Mouse (Mus musculus) CD4-positive, CD25-positive, alpha-beta regulatory T cell, adult 2 months (primary cell): ENCODE results near the gene Cd3g.
A peak's percentile ranks its signal among the peaks of the same experiment; 100 is the strongest.
"Not testable (repeated sequence)": the region's sequence is repeated elsewhere in the genome, so short reads cannot be mapped to it uniquely, and the experiment has no call there.

Experiments
- DNase-seq: peaks from one replicate; pipeline ENCODE4 v3.0.0-alpha.2; 2012; ENCODE audit warnings: low read depth, low spot score

The Cd3g gene

DNA sequence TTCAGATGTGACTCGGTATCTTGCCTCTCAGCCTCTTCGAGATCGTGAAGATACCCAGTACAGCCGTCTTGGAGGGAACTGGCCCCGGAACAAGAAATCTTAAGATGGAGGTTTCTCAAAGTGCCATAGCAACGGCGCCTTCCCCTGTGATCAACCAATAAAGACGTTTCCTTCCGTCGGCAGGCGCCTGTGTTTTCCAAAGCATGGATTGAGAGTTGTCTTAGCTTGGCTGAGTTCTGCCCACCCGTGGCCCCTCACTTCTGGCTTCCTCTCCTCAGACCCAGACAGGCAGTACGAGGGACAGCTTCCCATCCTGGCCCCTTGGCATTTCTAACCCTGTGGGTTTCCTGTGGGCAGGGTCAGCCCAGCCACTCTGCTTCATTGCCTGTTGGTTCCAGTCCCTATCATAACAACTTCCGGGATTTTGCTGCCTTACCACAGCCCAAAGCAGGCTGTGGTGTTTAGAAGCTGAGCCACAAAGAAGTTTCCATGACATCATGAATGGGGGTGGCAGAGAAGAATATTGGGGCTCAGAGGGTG, 6.1 kb upstream of the Cd3g start:
- peak; percentile 96 for DNase-seq

DNA sequence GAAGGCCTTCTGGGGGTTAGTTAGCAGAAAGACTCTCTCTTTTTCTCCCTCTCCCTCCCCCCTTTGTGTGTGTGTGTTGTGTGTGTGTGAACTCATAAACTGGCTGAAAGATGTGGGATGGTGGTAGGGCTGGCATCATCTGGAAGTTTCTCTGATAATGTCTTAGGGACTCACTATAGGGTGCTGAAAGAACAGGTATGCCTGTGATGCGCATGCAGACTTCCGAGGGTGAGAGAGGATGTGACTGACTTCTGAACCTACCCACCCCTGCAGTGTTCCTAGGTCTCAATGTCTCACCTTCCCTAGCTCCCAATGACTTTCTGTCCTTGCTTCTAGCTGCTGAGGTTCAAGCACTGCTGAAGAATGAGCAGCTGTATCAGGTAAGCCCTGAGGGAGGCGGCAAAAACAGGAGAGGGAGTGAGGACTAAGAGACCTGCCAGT, 5.5 kb upstream of the Cd3g start:
- peak; percentile 69 for DNase-seq

DNA sequence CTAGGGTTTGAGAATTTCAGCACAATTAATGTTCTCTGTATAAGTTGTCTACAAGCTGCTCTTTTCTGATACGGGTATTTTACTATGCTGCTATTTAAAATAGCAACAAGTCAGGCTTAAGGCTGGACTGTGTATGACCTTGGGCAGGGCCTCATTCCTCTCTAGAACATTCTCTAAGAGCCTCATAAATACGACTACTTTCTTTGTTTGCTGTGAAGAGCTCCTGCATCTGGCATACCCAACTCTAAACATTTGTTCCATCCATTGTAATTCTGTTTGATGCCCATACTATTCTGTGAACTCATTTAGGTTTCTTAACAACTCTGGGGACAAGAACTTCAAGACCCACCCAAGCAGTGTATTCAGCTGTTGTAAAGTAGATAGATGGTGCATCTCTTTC, 2.8 kb upstream of the Cd3g start:
- DNase-seq: no peak

DNA sequence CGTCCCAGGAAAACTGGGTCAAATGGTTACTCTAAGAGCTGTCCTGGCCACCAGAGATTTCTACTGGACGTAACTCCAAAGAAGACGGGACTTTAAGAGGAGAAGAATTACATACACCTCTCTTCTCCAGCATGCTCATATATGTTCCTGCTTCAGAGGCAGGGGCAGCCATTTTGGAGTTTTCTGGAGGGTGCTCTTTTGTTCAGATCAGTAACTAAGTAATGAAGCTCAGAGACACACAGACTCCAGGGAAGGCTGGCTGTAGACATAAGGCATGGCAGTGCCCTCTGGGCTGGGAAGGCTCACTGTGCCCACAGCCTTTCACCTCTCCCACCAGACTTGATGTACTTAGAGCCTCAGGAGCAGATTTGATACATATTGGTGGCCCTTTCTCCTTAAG, 2.3 kb upstream of the Cd3g start:
- DNase-seq: peak; percentile 54

DNA sequence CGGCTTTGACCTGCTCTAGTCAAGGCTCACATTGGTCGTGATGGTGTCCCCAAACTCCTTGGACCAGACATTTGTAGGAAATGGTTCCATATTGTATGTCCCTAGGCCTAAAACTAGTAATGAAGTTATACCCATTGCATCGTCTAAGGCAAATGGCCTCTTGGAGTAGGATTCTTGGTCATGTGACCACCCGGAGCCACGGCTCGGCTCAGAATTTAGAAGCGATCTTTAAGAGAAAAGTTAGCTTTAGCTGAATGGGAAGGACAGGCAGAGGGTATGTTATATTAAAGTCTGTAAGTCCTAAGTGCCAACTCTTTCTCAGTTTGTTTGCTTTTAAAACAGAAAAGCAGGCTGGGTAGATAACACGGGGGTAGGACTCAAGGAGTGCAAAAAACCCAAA, 1.9 kb upstream of the Cd3g start:
- DNase-seq: peak; percentile 50

DNA sequence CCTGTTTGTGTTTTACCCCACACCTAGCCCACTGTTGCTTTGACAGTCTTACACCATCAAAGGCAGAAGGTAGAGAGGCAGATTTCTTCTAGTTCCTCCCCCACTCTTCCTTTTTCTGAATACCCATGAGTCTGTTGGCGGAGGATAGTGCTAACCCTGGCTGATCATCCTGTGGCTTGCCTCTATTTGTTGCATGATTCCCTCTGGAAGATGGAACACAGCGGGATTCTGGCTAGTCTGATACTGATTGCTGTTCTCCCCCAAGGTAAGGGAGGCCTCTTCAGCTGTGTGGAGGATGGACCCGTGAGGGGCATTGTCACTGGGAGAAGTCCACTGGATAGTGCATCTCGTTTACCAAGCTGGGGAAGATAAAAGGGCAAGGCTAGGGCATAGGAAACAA, 1.4 kb upstream of the Cd3g start, which contains the start of gene Cd3d:
TSS of gene Cd3d (plus strand) at position 111 of the 400 bp plus-strand sequence.
- peak; percentile 71 for DNase-seq

DNA sequence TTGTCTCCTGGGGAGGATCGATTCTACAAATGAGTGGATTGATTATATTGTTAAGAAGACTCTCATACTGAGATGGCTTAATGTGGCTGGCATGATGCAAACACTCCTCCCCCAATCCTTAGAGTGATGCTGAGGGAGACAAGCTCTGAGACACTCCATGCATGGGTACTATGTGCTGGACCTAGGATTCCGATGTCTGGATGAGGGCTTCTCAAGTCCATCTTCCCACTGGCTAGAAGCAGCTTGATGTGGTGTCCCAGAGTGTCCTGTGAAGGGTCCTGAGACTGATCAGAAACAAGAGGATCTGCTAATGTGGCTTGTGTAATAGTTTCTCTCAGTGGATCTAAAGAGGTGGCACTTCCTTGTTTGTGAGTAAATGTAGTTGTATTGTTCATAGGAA, 873 bp upstream of the Cd3g start:
- peak; percentile 38 for DNase-seq

DNA sequence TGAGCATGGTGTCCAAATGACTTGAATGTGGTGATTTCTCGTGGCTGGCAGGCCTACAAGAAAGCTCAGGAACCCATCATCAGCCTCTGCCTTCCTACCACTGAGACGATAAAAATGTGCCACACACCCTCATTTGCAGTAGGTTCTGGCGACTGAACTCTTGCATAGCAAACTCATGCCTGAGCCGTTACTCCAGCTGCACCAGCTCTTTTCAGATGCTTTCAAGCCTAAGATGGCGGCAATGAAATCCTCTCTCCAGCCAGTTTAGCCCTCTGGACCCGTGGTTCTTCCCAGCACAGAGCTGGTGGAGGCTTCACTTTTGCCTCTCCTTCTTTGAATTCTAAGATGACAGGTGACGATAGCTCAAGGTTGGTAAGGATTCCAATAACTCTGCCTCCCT, 425 bp downstream of the Cd3g start:
- DNase-seq: peak; percentile 36

DNA sequence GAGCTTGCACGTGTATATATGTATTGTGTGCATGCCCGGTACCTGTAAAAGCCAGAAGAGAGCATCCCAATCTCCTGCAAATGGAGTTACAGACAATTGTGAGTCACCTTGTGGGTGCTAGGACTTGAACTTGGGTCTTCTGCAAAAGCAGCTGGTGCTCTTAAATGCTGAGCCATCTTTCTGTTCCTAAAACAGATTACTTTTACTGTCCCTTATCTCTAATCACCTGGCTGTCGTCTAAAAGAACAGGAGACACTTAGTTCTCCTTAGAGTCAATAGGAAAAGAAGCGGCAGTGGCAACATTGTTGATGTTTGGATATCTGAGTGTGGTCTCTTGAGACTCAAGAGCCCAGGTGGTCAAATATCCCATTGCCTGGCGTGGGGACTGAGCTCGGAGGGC, 2.4 kb downstream of the Cd3g start:
- DNase-seq: no peak

DNA sequence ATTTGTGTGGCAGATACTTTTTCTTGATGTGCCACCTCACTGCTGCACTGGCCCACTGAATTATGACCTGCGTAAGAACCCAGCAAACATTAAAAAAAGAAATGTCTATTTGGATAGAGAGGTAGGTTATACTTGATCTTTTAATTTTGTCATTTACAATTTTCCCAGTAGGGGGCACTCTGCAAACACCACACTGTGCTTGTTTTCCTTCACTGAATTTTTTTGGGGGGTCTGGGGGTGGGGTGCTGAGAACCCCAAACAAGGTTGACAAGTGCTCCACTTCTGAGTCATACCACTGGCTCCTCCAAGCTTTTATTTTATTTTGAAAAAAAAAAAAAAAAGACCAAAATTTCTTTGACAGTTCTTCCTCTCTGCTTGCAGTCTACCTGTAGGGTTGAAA, 10.8 kb downstream of the Cd3g start:
- DNase-seq: peak; percentile 65

DNA sequence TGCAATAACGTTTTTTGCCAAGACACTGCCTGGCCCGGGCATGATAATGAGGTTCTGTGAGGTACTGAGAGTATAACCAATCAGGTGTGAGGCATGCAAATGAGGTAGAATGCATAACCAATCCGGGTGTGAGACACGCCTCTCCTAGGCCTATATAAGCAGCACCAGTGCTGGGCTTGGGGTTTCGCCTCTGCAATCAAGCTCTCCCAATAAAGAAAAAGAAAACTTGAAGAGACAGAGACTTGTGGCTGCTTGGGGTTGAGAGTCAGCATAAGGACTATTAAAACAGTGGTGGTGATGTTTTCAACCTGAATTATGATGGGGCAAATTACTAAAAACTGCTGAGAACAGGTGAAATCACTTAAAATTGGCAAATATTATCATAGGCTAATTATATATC, 12.5 kb downstream of the Cd3g start:
- DNase-seq: not testable (repeated sequence)

DNA sequence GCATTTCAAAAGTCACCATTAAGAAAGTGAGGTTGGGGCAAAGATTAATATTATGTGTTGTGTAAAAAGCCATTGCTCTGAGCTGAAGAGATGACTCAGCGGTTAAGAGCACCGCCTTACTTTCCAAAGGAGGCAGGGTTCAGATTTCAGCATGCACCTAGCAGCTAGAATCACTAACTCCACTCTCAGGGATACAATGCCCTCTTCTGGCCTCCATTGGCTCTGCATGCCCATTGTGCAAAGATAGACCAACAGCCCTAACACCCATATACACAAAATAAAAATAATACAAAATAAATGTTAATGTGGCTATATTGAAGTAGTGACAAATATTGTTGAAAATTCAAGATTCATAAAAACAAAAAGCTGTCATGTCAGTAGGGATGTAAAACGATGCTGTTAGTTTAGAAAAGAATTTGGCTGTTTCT, 13.4 kb downstream of the Cd3g start:
- DNase-seq: peak; percentile 90

DNA sequence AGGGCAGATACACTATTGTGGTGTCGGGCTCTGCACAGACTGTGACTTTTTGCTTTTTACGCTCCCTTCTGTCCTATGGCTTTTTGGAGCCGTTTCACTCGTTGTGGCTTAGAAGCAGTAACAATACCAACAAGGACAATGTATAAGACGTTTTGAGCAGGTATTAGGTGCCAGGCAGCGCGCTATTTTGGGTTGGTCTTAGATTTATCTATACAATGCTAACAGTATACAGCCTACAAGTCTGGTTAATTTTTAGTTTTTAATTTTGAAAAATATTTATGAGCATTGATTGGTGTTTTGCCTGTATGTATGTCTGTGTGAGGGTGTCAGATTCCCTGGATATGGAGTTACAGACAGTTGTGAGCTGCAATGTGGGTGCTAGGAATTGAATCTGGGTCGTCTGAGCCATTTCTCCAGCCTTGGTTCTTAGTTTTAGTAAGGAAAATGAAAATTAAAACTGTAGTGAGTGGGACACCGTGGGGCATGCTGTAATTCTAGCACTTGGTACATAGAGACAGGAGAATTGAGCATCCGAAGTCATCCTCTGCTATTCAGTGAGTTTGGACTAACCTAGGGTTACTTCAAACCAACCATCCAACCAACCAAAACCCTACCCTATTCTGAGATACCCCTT, 14.3 kb downstream of the Cd3g start:
- DNase-seq: no peak

DNA sequence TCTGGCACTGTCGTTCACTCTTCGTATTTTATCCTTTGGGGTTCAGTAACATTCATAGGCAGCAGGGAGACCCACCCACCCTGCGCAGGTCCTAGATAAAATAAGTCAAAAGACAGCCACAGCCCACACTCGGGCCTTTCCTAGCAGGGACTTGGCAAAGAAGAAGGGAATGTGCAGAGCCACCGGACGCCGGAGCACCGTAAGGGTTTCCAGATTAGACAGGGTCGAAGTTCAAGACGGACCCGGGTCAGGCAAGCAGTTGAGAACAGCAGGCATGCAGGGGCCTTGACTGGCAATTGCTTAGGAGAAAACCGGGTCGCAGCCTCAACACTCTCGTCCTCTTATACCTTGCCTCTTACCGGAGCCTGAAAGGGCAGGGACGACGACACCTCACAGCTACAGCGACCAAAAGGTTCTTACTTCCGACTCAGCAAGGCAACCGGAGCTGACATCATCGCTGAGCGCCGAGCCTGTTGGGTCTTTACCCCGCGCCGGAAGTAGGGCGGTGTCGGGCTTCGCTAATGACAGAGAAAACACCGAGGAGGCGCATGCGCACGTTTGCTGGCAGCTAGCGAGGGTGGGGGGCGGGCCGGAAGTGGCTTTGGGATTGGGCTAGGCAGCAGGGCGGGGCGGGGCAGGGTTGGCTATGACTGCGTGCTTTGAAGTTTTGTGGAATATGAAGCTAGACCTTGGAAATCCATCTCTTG, 15.0 kb downstream of the Cd3g start, which contains the start of gene Ube4a:
TSS of gene Ube4a (minus strand) at position 475 of the 707 bp plus-strand sequence.
- peak; percentile 100 for DNase-seq

DNA sequence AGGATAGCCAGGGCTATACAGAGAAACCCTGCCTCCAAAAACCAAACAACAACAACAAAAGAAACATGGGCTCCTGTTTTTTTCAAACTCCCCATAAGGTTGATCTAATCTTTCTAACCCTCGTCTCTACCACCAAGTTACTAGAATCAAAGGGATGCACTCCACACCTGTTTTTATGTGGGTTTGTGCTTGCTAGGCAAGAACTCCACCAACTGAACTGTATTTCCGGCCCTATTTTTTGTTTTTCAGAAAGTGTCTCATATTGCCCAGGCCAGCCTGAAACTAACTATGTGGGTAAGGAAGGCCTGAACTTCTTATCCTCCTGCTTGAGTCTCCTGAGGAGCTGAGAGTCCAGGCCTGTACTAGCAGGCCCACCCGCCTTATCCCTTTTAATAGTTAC, 25.8 kb downstream of the Cd3g start:
- peak; percentile 65 for DNase-seq

DNA sequence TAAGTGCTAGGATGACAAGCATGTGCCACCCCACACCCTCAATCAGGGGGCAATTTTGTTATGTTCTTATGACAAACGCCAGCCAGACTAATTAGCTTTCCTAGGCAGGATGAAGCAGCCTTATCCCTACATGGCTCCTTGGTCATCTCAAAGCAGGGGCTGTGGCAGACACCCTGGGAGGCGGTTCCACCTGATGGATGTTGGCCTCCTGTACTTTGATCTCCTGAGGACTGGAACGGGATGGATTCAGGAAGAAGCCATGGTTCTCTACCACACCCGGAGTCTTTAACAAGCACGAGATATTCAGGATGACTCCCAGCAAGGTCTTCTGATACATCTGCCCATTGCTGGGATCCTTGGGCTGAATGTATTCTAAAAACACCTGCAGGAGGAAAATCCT, 32.4 kb downstream of the Cd3g start:
- no peak for DNase-seq

DNA sequence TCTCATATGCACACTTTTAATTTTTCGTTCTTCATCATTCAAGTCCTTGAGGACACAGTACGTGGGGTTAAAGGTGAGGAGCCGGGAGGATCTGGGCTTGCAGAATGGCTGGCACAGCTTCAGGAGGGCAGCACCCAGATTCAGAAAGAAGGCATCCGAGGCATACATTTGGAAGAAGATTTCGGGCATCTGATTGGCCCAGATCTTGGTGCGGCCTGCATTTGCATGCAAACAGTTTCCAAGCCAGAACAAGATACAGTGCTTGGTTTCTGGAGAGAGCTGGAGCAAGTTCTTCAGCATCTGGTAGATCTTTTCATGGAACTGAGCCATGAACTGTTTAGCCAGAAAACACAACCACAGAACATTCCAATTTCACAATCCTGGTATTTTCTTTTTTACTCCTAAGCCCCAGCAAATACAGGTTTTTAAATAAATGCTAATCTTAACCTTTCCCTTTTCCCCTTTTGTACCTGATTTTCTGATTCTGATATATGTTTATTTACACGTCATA, 34.0 kb downstream of the Cd3g start:
- DNase-seq: no peak

DNA sequence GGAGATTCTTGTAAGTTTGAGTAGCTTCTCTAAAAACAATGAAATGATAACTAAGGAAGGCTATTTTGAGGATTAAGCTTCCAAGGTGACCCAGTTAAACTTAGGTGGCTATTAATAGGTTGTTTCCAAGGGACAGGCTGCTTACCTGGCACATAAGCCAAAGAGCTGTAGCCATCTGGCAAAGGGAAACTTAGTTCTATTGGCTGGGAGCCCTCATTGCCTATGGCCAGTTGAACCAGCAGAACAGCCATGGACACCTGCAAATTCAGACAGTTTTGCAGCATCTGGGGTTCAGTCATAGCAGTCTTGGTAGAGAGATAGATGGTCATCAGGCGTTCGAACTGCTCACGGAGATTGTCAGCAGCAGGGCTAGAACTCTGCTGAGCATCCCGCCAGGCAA, 37.8 kb downstream of the Cd3g start:
- DNase-seq: no peak

DNA sequence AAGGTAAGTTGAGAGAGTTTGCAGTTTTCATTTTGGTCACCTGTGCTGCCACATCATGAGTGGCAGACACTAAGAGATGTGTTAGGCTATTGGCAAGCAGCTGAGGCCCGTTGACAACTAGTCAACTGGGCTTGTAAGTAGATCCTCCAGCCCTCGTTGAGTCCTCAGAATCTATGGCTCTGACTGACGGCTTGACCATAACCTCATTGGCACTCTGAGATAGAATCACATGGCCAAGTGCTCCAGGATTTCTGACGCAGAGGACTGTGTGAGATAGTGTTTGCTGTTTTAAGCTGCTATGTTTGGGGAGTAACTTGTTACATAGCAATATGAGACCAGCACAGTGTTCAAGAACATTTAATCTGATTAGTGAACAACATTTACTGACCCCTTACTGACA, 38.5 kb downstream of the Cd3g start:
- DNase-seq: no peak

DNA sequence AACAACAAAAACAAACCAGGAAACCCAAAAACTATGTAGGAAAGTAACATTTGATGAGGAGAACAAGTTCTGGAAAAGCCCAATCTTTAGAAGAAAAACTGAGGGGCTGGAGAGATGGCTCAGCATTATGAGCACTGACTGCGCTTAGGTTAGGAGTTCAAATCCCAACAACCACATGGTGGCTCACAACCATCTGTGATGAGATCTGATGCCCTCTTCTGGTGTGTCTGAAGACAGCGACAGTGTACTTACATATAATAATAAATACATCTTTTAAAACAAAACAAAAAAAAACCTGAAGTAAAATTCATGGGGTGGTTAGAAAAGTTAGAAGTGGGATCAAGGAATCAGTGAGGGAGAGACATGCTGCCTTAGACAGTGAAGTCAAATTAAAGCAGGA, 58.7 kb downstream of the Cd3g start:
- peak; percentile 8 for DNase-seq

DNA sequence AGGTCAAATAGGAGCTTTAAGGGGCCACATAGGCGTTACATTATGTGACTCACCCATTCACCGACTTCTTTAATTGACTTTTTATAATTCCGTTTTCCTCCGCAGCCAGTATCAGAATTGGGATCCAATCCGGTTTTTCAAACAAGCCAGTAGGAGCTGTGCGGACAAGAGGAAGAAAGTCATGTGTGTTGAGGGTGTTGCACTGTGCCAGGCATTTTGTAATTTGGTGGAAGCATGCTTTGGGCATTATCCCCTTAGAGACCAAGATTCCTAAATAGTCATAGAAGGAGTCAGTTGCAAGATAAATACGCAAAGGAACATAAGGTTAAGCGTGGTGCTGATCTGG, 59.1 kb downstream of the Cd3g start:
- DNase-seq: no peak

DNA sequence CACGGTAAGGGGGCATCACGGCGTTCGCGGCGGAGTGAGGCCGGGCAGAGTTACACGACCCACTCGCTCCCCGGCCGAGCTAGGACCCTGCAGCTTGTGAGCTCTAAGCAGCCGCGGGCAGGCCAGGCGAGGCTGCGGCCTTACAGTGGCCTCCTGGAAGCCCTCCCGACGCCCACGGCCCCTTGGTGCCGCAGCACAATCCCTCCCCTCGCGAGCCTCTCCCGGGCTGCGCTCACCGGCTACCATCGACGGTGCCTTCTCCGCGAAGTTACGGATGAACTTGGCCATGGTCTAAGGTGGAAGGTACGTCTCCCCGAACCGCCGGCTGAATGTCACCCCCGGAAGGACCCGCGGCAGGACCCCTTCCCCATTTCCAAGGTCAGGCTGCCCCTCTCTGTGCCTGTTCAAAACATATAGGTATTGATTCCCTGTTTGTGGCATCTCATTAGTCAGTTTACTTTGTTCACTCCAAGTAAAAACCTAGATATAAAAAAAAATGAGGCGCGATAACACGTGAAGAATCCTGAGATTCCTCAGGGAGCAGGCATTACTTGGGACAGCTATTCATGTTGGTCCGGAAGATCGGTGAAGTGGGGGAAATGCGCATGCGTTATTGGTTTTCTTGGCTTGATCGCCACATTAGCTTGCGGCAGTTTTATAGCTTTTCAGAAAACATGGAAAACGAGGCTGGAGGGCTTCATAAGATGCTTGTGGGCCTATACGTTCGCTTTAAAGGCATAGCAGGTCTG, 59.7 kb downstream of the Cd3g start, which contains the start of gene Atp5l:
TSS of gene Atp5l (minus strand) at position 369 of the 749 bp plus-strand sequence.
- DNase-seq: peak; percentile 93
